Mouse (Mus musculus): ENCODE data around the gene Pla2g12a. TPM values are rescaled to one million over a fixed set of nuclear protein-coding genes. Genes with fewer than 3 reads are reported as not detected.

The Pla2g12a gene
- polyA plus RNA-seq, 1 experiment from 2014 or later, result 58.8 TPM

GRCm38 (mm10) chr3:129903866-129904265, 25.5 kb downstream of the Pla2g12a start:
- Histone ChIP-seq H3K9me3 (replicated peaks; ENCODE audit: control insufficient read depth, low read length) (no peaks in the 10 kb centered on the region), H3K27ac (ENCODE audit: low read depth, low read length) (no peak overlapping the region), H3K36me3 (ENCODE audit: control insufficient read depth, insufficient read depth, low read length) (peaks cover 6% of the 10 kb centered on the region), H3K4me2 (no peak overlapping the region; the same call in 1 of the 2 replicates), H3K27me3 (ENCODE audit: control insufficient read depth, insufficient read depth, low read length) (no peaks in the 10 kb centered on the region), H3K4me3 (ENCODE audit: low read depth, low read length) (no peak overlapping the region), H3K4me1 (ENCODE audit: control insufficient read depth, insufficient read depth, low read length) (peaks cover 12% of the 10 kb centered on the region), H3K9ac (ENCODE audit: low read depth, low read length) (no peak overlapping the region)
- no peak for ATAC-seq (replicated peaks; ENCODE audit: insufficient number of reproducible peaks, low FRiP score, low TSS enrichment)
- WGBS (ENCODE audit: insufficient replicate concordance), result 82% methylated on average over 8 of the region's 8 CpGs

GRCm38 (mm10) chr3:129904381-129905132, 26.2 kb downstream of the Pla2g12a start:
- WGBS (ENCODE audit: insufficient replicate concordance), result 79% methylated on average over 7 of the region's 7 CpGs
- H3K4me1 ChIP-seq (ENCODE audit: control insufficient read depth, insufficient read depth, low read length), result peaks cover 12% of the 10 kb centered on the region
- ATAC-seq (replicated peaks; ENCODE audit: insufficient number of reproducible peaks, low FRiP score, low TSS enrichment), result no peak

GRCm38 (mm10) chr3:129912025-129912424, 33.6 kb downstream of the Pla2g12a start:
- Histone ChIP-seq H3K9me3 (replicated peaks; ENCODE audit: control insufficient read depth, low read length) (no peaks in the 10 kb centered on the region), H3K4me3 (ENCODE audit: low read depth, low read length) (no peak overlapping the region), H3K4me2 (no peak overlapping the region), H3K27me3 (ENCODE audit: control insufficient read depth, insufficient read depth, low read length) (no peaks in the 10 kb centered on the region), H3K9ac (ENCODE audit: low read depth, low read length) (no peak overlapping the region), H3K36me3 (ENCODE audit: control insufficient read depth, insufficient read depth, low read length) (peaks cover 19% of the 10 kb centered on the region), H3K27ac (ENCODE audit: low read depth, low read length) (no peak overlapping the region), H3K4me1 (ENCODE audit: control insufficient read depth, insufficient read depth, low read length) (no peaks in the 10 kb centered on the region)
- WGBS (ENCODE audit: insufficient replicate concordance), result 89% methylated on average over 14 of the region's 14 CpGs
- ATAC-seq (replicated peaks; ENCODE audit: insufficient number of reproducible peaks, low FRiP score, low TSS enrichment), result no peak

More at GRCm38 (mm10) chr3:129904381-129905132, 26.2 kb downstream of the Pla2g12a start:
- Histone ChIP-seq H3K36me3 (ENCODE audit: control insufficient read depth, insufficient read depth, low read length) (peaks cover 13% of the 10 kb centered on the region), H3K4me2 (no peak overlapping the region), H3K9ac (ENCODE audit: low read depth, low read length) (no peak overlapping the region), H3K4me3 (ENCODE audit: low read depth, low read length) (no peak overlapping the region), H3K27ac (ENCODE audit: low read depth, low read length) (no peak overlapping the region), H3K9me3 (replicated peaks; ENCODE audit: control insufficient read depth, low read length) (no peaks in the 10 kb centered on the region), H3K27me3 (ENCODE audit: control insufficient read depth, insufficient read depth, low read length) (no peaks in the 10 kb centered on the region)

- H3K9ac ChIP-seq (ENCODE audit: low read depth, low read length), result no peak overlapping the region
- H3K27me3 ChIP-seq (ENCODE audit: control insufficient read depth, insufficient read depth, low read length), result no peaks in the 10 kb centered on the region
- peaks cover 19% of the 10 kb centered on the region for H3K36me3 ChIP-seq (ENCODE audit: control insufficient read depth, insufficient read depth, low read length)
- H3K4me3 ChIP-seq (ENCODE audit: low read depth, low read length), result no peak overlapping the region
- H3K4me2 ChIP-seq, result no peak overlapping the region
- WGBS (ENCODE audit: insufficient replicate concordance), result 87% methylated on average over 13 of the region's 13 CpGs
- H3K4me1 ChIP-seq (ENCODE audit: control insufficient read depth, insufficient read depth, low read length), result no peaks in the 10 kb centered on the region
- no peak overlapping the region for H3K27ac ChIP-seq (ENCODE audit: low read depth, low read length)
- no peak for ATAC-seq (replicated peaks; ENCODE audit: insufficient number of reproducible peaks, low FRiP score, low TSS enrichment)
- no peaks in the 10 kb centered on the region for H3K9me3 ChIP-seq (replicated peaks; ENCODE audit: control insufficient read depth, low read length)
Observed at GRCm38 (mm10) chr3:129913241-129913640, 34.8 kb downstream of the Pla2g12a start.

- no peaks in the 10 kb centered on the region for H3K4me1 ChIP-seq (ENCODE audit: control insufficient read depth, insufficient read depth, low read length)
- H3K36me3 ChIP-seq (ENCODE audit: control insufficient read depth, insufficient read depth, low read length), result no peaks in the 10 kb centered on the region
- no peak overlapping the region for H3K9ac ChIP-seq (ENCODE audit: low read depth, low read length)
- no peaks in the 10 kb centered on the region for H3K9me3 ChIP-seq (replicated peaks; ENCODE audit: control insufficient read depth, low read length)
- H3K27me3 ChIP-seq (ENCODE audit: control insufficient read depth, insufficient read depth, low read length), result no peaks in the 10 kb centered on the region
- no peak for ATAC-seq (replicated peaks; ENCODE audit: insufficient number of reproducible peaks, low FRiP score, low TSS enrichment)
- no peak overlapping the region for H3K4me2 ChIP-seq
- WGBS (ENCODE audit: insufficient replicate concordance), result 69% methylated on average over 3 of the region's 3 CpGs
- no peak overlapping the region for H3K4me3 ChIP-seq (ENCODE audit: low read depth, low read length)
- H3K27ac ChIP-seq (ENCODE audit: low read depth, low read length), result no peak overlapping the region
Observed at GRCm38 (mm10) chr3:129917424-129917823, 39.0 kb downstream of the Pla2g12a start.

- Histone ChIP-seq H3K4me3 (ENCODE audit: low read depth, low read length) (no peak overlapping the region), H3K9ac (ENCODE audit: low read depth, low read length) (no peak overlapping the region), H3K36me3 (ENCODE audit: control insufficient read depth, insufficient read depth, low read length) (no peaks in the 10 kb centered on the region), H3K27ac (ENCODE audit: low read depth, low read length) (no peak overlapping the region), H3K9me3 (replicated peaks; ENCODE audit: control insufficient read depth, low read length) (no peaks in the 10 kb centered on the region), H3K4me1 (ENCODE audit: control insufficient read depth, insufficient read depth, low read length) (no peaks in the 10 kb centered on the region), H3K4me2 (no peak overlapping the region), H3K27me3 (ENCODE audit: control insufficient read depth, insufficient read depth, low read length) (no peaks in the 10 kb centered on the region)
- no peak for ATAC-seq (replicated peaks; ENCODE audit: insufficient number of reproducible peaks, low FRiP score, low TSS enrichment)
- WGBS (ENCODE audit: insufficient replicate concordance), result 16% methylated on average over 13 of the region's 13 CpGs
Observed at GRCm38 (mm10) chr3:129918434-129918833, 40.0 kb downstream of the Pla2g12a start.

GRCm38 (mm10) chr3:129923581-129923980, 45.2 kb downstream of the Pla2g12a start:
- H3K9me3 ChIP-seq (replicated peaks; ENCODE audit: control insufficient read depth, low read length), result no peaks in the 10 kb centered on the region
- no peaks in the 10 kb centered on the region for H3K27me3 ChIP-seq (ENCODE audit: control insufficient read depth, insufficient read depth, low read length)
- no peak overlapping the region for H3K4me2 ChIP-seq
- H3K4me1 ChIP-seq (ENCODE audit: control insufficient read depth, insufficient read depth, low read length), result no peaks in the 10 kb centered on the region
- no peak overlapping the region for H3K27ac ChIP-seq (ENCODE audit: low read depth, low read length)
- no peak for ATAC-seq (replicated peaks; ENCODE audit: insufficient number of reproducible peaks, low FRiP score, low TSS enrichment)
- H3K36me3 ChIP-seq (ENCODE audit: control insufficient read depth, insufficient read depth, low read length), result no peaks in the 10 kb centered on the region
- 77% methylated on average over 7 of the region's 7 CpGs for WGBS (ENCODE audit: insufficient replicate concordance)
- H3K4me3 ChIP-seq (ENCODE audit: low read depth, low read length), result no peak overlapping the region
- H3K9ac ChIP-seq (ENCODE audit: low read depth, low read length), result no peak overlapping the region

GRCm38 (mm10) chr3:129925861-129926260, 47.5 kb downstream of the Pla2g12a start:
- 79% methylated on average over 3 of the region's 3 CpGs for WGBS (ENCODE audit: insufficient replicate concordance)

GRCm38 (mm10) chr3:129930213-129930778, 51.9 kb downstream of the Pla2g12a start:
- Histone ChIP-seq H3K4me3 (ENCODE audit: low read depth, low read length) (no peak overlapping the region), H3K9ac (ENCODE audit: low read depth, low read length) (no peak overlapping the region), H3K9me3 (replicated peaks; ENCODE audit: control insufficient read depth, low read length) (no peaks in the 10 kb centered on the region), H3K36me3 (ENCODE audit: control insufficient read depth, insufficient read depth, low read length) (no peaks in the 10 kb centered on the region), H3K27ac (ENCODE audit: low read depth, low read length) (no peak overlapping the region), H3K4me1 (ENCODE audit: control insufficient read depth, insufficient read depth, low read length) (no peaks in the 10 kb centered on the region), H3K27me3 (ENCODE audit: control insufficient read depth, insufficient read depth, low read length) (no peaks in the 10 kb centered on the region), H3K4me2 (no peak overlapping the region)
- 62% methylated on average over 6 of the region's 6 CpGs for WGBS (ENCODE audit: insufficient replicate concordance)
- ATAC-seq (replicated peaks; ENCODE audit: insufficient number of reproducible peaks, low FRiP score, low TSS enrichment), result no peak

More at GRCm38 (mm10) chr3:129925861-129926260, 47.5 kb downstream of the Pla2g12a start:
- ATAC-seq (replicated peaks; ENCODE audit: insufficient number of reproducible peaks, low FRiP score, low TSS enrichment), result no peak
- Histone ChIP-seq H3K27ac (ENCODE audit: low read depth, low read length) (no peak overlapping the region), H3K27me3 (ENCODE audit: control insufficient read depth, insufficient read depth, low read length) (no peaks in the 10 kb centered on the region), H3K4me3 (ENCODE audit: low read depth, low read length) (no peak overlapping the region), H3K4me2 (no peak overlapping the region), H3K9ac (ENCODE audit: low read depth, low read length) (no peak overlapping the region), H3K36me3 (ENCODE audit: control insufficient read depth, insufficient read depth, low read length) (no peaks in the 10 kb centered on the region), H3K4me1 (ENCODE audit: control insufficient read depth, insufficient read depth, low read length) (no peaks in the 10 kb centered on the region), H3K9me3 (replicated peaks; ENCODE audit: control insufficient read depth, low read length) (no peaks in the 10 kb centered on the region)
